25 mouse cellular contexts compared by ENCODE assay signal in genomic region chr14:121954129-121954528, GRCm38 (mm10). TPM values are rescaled to one million over a fixed set of nuclear protein-coding genes. Genes with fewer than 3 reads are reported as not detected.
"Had no signal": no experiment of that assay in that cellular context is flagged by ENCODE, and none has a peak within 500 bp of the region (broad histone marks: within the 10 kb centered on the region; RNA-seq: fewer than 3 reads in every experiment).

No protein-coding gene starts in this region.

- H3K9ac ChIP-seq: limb, embryonic 12.5 days; limb, embryonic 15.5 days; liver, embryonic 14.5 days; liver, postnatal 0 days; lung, embryonic 14.5 days; midbrain, embryonic 13.5 days; neural tube, embryonic 13.5 days; stomach, embryonic 15.5 days had no signal

- DNase-seq: kidney, adult 9 months; kidney, postnatal 14 days; kidney, postnatal 4 days; left cerebral cortex, postnatal 4 days; liver, postnatal 0 days; lung, embryonic 14.5 days; lung, postnatal 36 days; thymus, postnatal 4 days had no signal

- H3K4me2 ChIP-seq: limb, embryonic 12.5 days; limb, embryonic 15.5 days; liver, embryonic 11.5 days; lung, embryonic 14.5 days; midbrain, embryonic 13.5 days; neural tube, embryonic 13.5 days; stomach, embryonic 15.5 days had no signal

- H3K4me1 ChIP-seq: limb, embryonic 12.5 days; midbrain, embryonic 10.5 days; midbrain, embryonic 13.5 days; neural tube, embryonic 13.5 days had no signal

- H3K9me3 ChIP-seq: limb, embryonic 12.5 days; limb, embryonic 15.5 days; megakaryocyte, embryonic 14.5 days; midbrain, embryonic 10.5 days; midbrain, embryonic 13.5 days; neural tube, embryonic 13.5 days; stomach, embryonic 15.5 days had no signal

- ATAC-seq: liver, postnatal 0 days; lung, postnatal 0 days; midbrain, embryonic 13.5 days; midbrain, embryonic 16.5 days had no signal

- H3K27me3 ChIP-seq: limb, embryonic 12.5 days; limb, embryonic 15.5 days; megakaryocyte, embryonic 14.5 days; midbrain, embryonic 13.5 days; neural tube, embryonic 13.5 days; stomach, embryonic 15.5 days had no signal

- H3K27ac ChIP-seq: limb, embryonic 12.5 days; limb, embryonic 15.5 days; liver, embryonic 14.5 days; midbrain, embryonic 10.5 days; midbrain, embryonic 13.5 days; neural tube, embryonic 13.5 days; stomach, embryonic 15.5 days had no signal

- H3K4me3 ChIP-seq: limb, embryonic 12.5 days; limb, embryonic 15.5 days; megakaryocyte, embryonic 14.5 days; midbrain, embryonic 10.5 days; midbrain, embryonic 13.5 days; myocyte; neural tube, embryonic 13.5 days; stomach, embryonic 15.5 days had no signal

RNA-seq across cellular contexts. Expression of gene Gpr18, which starts 38.5 kb away (rescaled TPM):
- total RNA-seq: layer of hippocampus, adult 18-20 months; layer of hippocampus, postnatal 14 days; left cerebral cortex, adult 8-10 months; left cerebral cortex, postnatal 14 days; left cerebral cortex, postnatal 4 days had no signal
- polyA plus RNA-seq: kidney, embryonic 16.5 days; liver, embryonic 11.5 days; myocyte had no signal
